In genomic region chr9:120301213-120301612, GRCm38 (mm10) we compare ENCODE assay signal across 10 mouse cellular contexts. TPM values are rescaled to one million over a fixed set of nuclear protein-coding genes. Genes with fewer than 3 reads are reported as not detected.
DNase-seq lines count a peak whose midpoint lies in the region; ATAC-seq and TF ChIP-seq lines count a peak whose summit lies in the region.
"Not testable (repeated sequence)": the region's sequence is repeated elsewhere in the genome, so short reads cannot be mapped to it uniquely, and the experiment has no call there.
"Had no signal": no experiment of that assay in that cellular context is flagged by ENCODE, and none has a peak within 500 bp of the region (broad histone marks: within the 10 kb centered on the region; RNA-seq: fewer than 3 reads in every experiment).

Myrip (plus strand) TSS chr9:120301513.

- not testable (repeated sequence) for H3K9ac ChIP-seq in midbrain, postnatal 0 days (replicated peaks; ENCODE audit: low read length, poor library complexity, severe bottlenecking)

- not testable (repeated sequence) for H3K4me3 ChIP-seq in cortical plate, adult 2 months (ENCODE audit: insufficient read depth, low read length)
- peak within 1 kb of the TSS; percentile 78; the same call in 1 of the 2 replicates for H3K4me3 ChIP-seq in midbrain, postnatal 0 days (ENCODE audit: low read depth, low read length)

- TF ChIP-seq POLR2A in cortical plate, adult 2 months (IDR thresholded peaks at IDR 0.05; ENCODE audit: extremely low read depth, insufficient read depth, low read length), result not testable (repeated sequence)

- not testable (repeated sequence) for DNase-seq in layer of hippocampus, adult 18-20 months (ENCODE audit: low spot score in 2 of 2); layer of hippocampus, postnatal 10 days (ENCODE audit: low spot score in 2 of 2); layer of hippocampus, postnatal 36 days; left cerebral cortex, adult 8-10 months (ENCODE audit: low spot score in 2 of 2); left cerebral cortex, postnatal 25 days (ENCODE audit: low spot score in 2 of 2); midbrain, postnatal 0 days (ENCODE audit: low spot score)

- H3K27me3 ChIP-seq in midbrain, postnatal 0 days (ENCODE audit: insufficient read depth, low read length), result not testable (repeated sequence)

- WGBS in midbrain, postnatal 0 days, result 89% methylated on average over 1 of the region's 1 CpGs

- not testable (repeated sequence) for TF ChIP-seq CTCF in cortical plate, adult 2 months (IDR thresholded peaks at IDR 0.05; ENCODE audit: extremely low read depth, insufficient read depth, low read length); midbrain, postnatal 0 days (IDR thresholded peaks at IDR 0.05)

- not testable (repeated sequence) for H3K4me1 ChIP-seq in cortical plate, adult 2 months (ENCODE audit: control insufficient read depth, insufficient read depth, low read length); midbrain, postnatal 0 days (ENCODE audit: insufficient read depth, low read length)

- not testable (repeated sequence) for H3K4me2 ChIP-seq in midbrain, postnatal 0 days (ENCODE audit: low read depth, low read length, poor library complexity, severe bottlenecking)

- not testable (repeated sequence) for ATAC-seq in midbrain, postnatal 0 days (ENCODE audit: low FRiP score)

- not testable (repeated sequence) for H3K9me3 ChIP-seq in midbrain, postnatal 0 days (ENCODE audit: low read length)

- intact Hi-C loops in left cerebral cortex, postnatal 25 days (cut with DNase I), result loop anchor here (5.0 to 10.0 kb wide), 4 partner anchors 61 to 194 kb away; partner anchors contain the start of gene Eif1b

- not testable (repeated sequence) for H3K27ac ChIP-seq in cortical plate, adult 2 months (ENCODE audit: insufficient read depth, low read length); midbrain, postnatal 0 days (ENCODE audit: low read depth, low read length)

- H3K36me3 ChIP-seq in midbrain, postnatal 0 days (ENCODE audit: insufficient read depth, low read length), result not testable (repeated sequence)

RNA-seq across cellular contexts. Expression of gene Myrip, which starts in this region (rescaled TPM):
- 47.7 and 57.5 TPM in 2 replicates for polyA plus RNA-seq in cortical plate, adult 2 months (2012; rRNA removed)
- 10 to 100 TPM; 55.9 to 64.3 TPM for total RNA-seq in layer of hippocampus, adult 18-20 months (2021)
- 10 to 100 TPM; 42.8 to 45.5 TPM for total RNA-seq in layer of hippocampus, postnatal 10 days (2021)
- total RNA-seq in layer of hippocampus, postnatal 36 days (2021), result 10 to 100 TPM; 54.2 to 55.2 TPM
- total RNA-seq in left cerebral cortex, adult 8-10 months (2022), result 10 to 100 TPM; 63.9 to 73.0 (median 68.2) TPM
- 10 to 100 TPM; 85.6 to 92.2 TPM for total RNA-seq in left cerebral cortex, postnatal 25 days (2021)
- 19.6 and 25.6 TPM in 2 replicates for total RNA-seq in midbrain, postnatal 0 days (2014; rRNA removed)
- 6.8 and 7.0 TPM in 2 replicates for polyA plus RNA-seq in midbrain, postnatal 0 days (2015; fragmentation: Nextera tagmentation; extraction: Ambion mirVana)
- total RNA-seq: MEL had no signal
- polyA plus RNA-seq: C2C12; CD4-positive, CD25-positive, alpha-beta regulatory T cell, adult 4 months had no signal
